Mouse (Mus musculus): ENCODE results near the gene Armc8.

GRCm38 (mm10) chr9:99429845-99430244 lies 138.9 kb downstream of the Armc8 start:
- TF ChIP-seq CTCF (IDR thresholded peaks at IDR 0.05; ENCODE audit: insufficient read depth, low read length) = no peak
- TF ChIP-seq POLR2A (IDR thresholded peaks at IDR 0.05; ENCODE audit: borderline replicate concordance, extremely low read depth, low read depth, low read length) = no peak
